Mouse (Mus musculus) heart, embryonic 13.5 days (tissue): Measurements from ENCODE around the gene Cyba. TPM values are rescaled to one million over a fixed set of nuclear protein-coding genes. Genes with fewer than 3 reads are reported as not detected.
A peak's percentile ranks its signal among the peaks of the same experiment; 100 is the strongest.

ENCODE experiments used
- ATAC-seq: fragments of 200-750 bp; cut with Nextera tagmentation; 2 replicates; pipeline ENCODE4 v1.8.0; 2017; ENCODE audit warnings: moderate TSS enrichment; ENCODE audit not compliant: insufficient number of reproducible peaks, low FRiP score, low TSS enrichment; ENCODE audit errors: extremely low read depth
- H3K27ac ChIP-seq: fragments of 300-500 bp; sonication (generic); replicated peaks from 2 replicates; pipeline ENCODE4 v1.5.1; 2015; ENCODE audit warnings: moderate library complexity, mild to moderate bottlenecking, inconsistent platforms
- H3K27me3 ChIP-seq: fragments of 300-500 bp; sonication (generic); replicated peaks from 2 replicates; pipeline ENCODE4 v1.6.1; 2015; ENCODE audit warnings: mild to moderate bottlenecking, inconsistent platforms
- H3K36me3 ChIP-seq: fragments of 300-500 bp; sonication (generic); 2 replicates; pipeline ENCODE4 v1.6.1; 2015; ENCODE audit warnings: mild to moderate bottlenecking, inconsistent platforms
- H3K4me1 ChIP-seq: fragments of 300-500 bp; sonication (generic); 2 replicates; pipeline ENCODE4 v1.6.1; 2015; ENCODE audit warnings: inconsistent platforms
- H3K4me2 ChIP-seq: fragments of 300-500 bp; sonication (generic); 2 replicates; pipeline ENCODE4 v1.6.1; 2015; ENCODE audit warnings: inconsistent platforms, mild to moderate bottlenecking, moderate library complexity
- H3K4me3 ChIP-seq: fragments of 300-500 bp; sonication (generic); 2 replicates; pipeline ENCODE4 v1.5.1; 2015; ENCODE audit warnings: moderate library complexity, mild to moderate bottlenecking, inconsistent platforms
- H3K9ac ChIP-seq: fragments of 300-500 bp; sonication (generic); 2 replicates; pipeline ENCODE4 v1.6.1; 2015; ENCODE audit warnings: inconsistent platforms, mild to moderate bottlenecking, moderate library complexity
- H3K9me3 ChIP-seq: fragments of 300-500 bp; sonication (generic); 2 replicates; pipeline ENCODE4 v1.6.1; 2016; ENCODE audit warnings: inconsistent platforms
- WGBS: fragments of 180-500 bp; shearing (Covaris S2); methylation state at CpG from one replicate; pipeline ENCODE4 v1.1.7; 2015; ENCODE audit warnings: mixed read lengths; 5-methylcytosine and 5-hydroxymethylcytosine counted together
- polyA plus RNA-seq: library from polyadenylated mRNA; unstranded; fragments of >200 nt; fragmentation: Nextera tagmentation; extraction: Ambion mirVana; gene quantifications from 2 replicates; pipeline ENCODE4 v1.2.1, GENCODE M21; 2015

The Cyba gene
- polyA plus RNA-seq, 1 experiment from 2014 or later = 170 TPM

DNA sequence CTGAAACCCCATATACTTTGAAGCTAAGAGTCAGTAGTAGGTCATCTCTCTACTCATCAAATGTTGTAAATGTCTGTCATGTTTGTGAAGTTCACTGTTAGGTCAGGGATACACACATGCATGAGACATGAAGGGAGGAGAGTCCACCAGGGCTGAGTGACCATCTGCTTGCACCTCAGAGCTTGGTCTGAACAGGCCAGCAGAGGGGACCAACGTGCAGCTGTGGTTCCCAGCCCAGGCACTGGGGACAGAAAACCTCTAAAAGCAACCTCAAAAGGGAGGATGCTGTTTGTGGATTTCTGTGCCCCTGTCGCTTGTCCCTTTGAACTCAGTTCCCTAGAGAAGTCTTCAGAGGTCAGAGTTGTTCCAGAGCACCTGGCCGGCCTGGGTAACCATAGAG is 12.5 kb upstream of the Cyba start:
- WGBS = 52% methylated on average over 3 of the region's 3 CpGs
- peak overlapping the region; percentile 92 for H3K9ac ChIP-seq
- no peaks in the 10 kb centered on the region for H3K9me3 ChIP-seq
- H3K36me3 ChIP-seq = no peaks in the 10 kb centered on the region
- peak overlapping the region; percentile 100 for H3K4me2 ChIP-seq
- H3K27me3 ChIP-seq = no peaks in the 10 kb centered on the region
- H3K27ac ChIP-seq = peak overlapping the region; percentile 99
- H3K4me1 ChIP-seq = peaks cover 34% of the 10 kb centered on the region
- no peak for ATAC-seq
- peak overlapping the region; percentile 82 for H3K4me3 ChIP-seq

DNA sequence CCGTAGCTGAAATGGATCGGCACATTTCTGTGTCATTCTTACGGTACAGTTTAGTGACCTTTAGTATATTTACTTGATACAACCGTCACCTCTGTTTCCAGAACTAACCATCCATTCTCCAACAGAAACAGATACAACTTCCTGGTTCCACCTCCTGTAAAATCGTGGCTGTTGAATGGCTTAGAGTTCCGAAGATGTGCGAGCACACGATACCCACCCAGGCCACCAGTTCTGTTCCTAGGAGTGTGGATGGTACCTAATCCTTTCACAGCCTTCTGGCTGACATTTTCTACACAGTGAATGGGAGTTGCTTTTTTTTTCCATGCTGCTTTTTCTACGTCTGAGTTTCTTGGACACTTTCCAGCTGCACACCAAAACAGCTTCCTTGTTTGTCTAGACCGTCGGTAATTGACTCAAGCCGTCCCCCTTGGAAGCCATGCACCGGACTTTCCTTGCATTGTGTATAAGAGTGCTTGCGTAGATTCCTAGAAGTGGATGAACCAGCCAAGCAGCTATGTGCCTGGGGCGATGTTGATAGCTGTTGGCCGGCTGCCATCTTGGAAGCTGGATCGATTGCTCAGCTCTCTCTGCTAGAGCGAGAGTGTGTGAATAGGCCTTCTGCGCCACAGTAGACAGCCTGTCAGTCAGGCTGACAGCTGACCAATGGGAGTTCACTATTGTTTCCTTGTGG is 11.5 kb upstream of the Cyba start:
- ATAC-seq = 0 out of 2 replicates have a peak, but pooled peaks have one; percentile 15
- Histone ChIP-seq H3K27me3 (no peaks in the 10 kb centered on the region), H3K4me1 (peaks cover 30% of the 10 kb centered on the region), H3K36me3 (peaks cover 7% of the 10 kb centered on the region), H3K4me2 (peak overlapping the region; percentile 100), H3K9me3 (no peaks in the 10 kb centered on the region), H3K4me3 (peak overlapping the region; percentile 82), H3K27ac (peak overlapping the region; percentile 99), H3K9ac (peak overlapping the region; percentile 92)
- 9% methylated on average over 19 of the region's 19 CpGs for WGBS

DNA sequence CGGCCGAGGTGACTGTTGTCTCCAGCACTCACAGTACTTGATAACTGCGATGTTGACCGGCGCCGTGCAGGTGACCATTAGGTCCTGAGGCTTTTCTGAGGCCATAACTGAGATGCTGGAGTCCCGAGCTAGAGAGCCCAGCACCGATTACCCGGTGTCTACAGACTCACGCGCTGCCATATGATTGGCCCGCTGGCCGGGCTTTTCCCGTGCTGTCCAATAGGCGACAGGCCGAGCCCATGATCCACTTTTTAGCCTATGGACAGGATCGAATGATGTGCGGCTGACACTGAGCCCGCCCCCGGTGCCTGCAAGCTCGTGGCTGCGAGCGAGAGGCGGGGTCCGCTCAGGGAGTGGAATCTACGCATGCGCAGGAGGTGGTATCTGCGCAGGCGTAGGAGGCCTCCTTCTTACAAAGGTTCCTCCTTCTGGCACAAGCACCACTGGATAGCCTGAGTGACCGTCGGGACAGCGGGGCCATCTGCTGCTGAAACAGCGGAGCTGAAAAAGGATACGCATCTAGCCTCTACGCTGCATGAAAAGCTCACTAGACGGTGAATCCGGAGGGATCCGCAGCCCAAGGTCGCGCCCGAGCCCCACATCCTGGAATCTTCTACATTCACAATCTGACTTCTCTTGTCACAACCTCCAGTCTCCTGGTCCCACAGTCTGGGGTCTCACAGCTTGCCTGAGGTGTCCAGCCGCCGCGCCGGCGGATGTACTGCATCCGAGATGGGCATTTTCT is 10.7 kb upstream of the Cyba start, which contains the start of gene Mvd:
Gene Mvd (minus strand): TSS at position 161 of the 745 bp plus-strand sequence.
- under 1% methylated on average over 47 of the region's 47 CpGs for WGBS
- Histone ChIP-seq H3K4me2 (peak within 1 kb of the TSS; percentile 100), H3K36me3 (peaks cover 8% of the 10 kb centered on the region), H3K27me3 (no peaks in the 10 kb centered on the region), H3K4me3 (peak within 1 kb of the TSS; percentile 82), H3K4me1 (peaks cover 31% of the 10 kb centered on the region), H3K9me3 (no peaks in the 10 kb centered on the region), H3K27ac (peak within 1 kb of the TSS; percentile 99), H3K9ac (peak within 1 kb of the TSS; percentile 92)
- peak; percentile 95 for ATAC-seq

DNA sequence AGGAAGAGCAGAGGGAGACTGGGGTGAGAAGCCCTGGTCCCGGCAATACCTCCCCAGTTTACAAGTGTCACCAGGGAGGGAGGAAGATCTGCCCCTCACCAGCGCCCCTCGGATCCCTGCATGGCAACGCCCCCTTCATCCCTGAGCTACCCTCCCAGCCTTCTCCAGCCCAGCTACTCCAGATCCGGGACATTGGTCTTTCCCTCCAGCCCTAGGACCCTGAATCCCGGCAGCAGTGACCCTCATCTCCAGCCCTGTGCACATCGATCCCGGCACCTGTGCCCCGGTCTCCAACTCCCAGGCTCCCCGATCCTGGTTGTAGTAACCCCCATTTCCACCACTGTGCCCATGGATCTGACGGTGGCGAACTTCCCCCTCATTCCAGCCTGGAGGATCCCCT is 10.1 kb upstream of the Cyba start:
- H3K9ac ChIP-seq = peak overlapping the region; percentile 91
- WGBS = under 1% methylated on average over 12 of the region's 12 CpGs
- ATAC-seq = no peak
- H3K4me2 ChIP-seq = peak overlapping the region; percentile 100
- H3K4me3 ChIP-seq = peak overlapping the region; percentile 82
- H3K4me1 ChIP-seq = peaks cover 37% of the 10 kb centered on the region
- peaks cover 12% of the 10 kb centered on the region for H3K36me3 ChIP-seq
- peak overlapping the region; percentile 82 for H3K27ac ChIP-seq
- H3K27me3 ChIP-seq = no peaks in the 10 kb centered on the region
- H3K9me3 ChIP-seq = no peaks in the 10 kb centered on the region

DNA sequence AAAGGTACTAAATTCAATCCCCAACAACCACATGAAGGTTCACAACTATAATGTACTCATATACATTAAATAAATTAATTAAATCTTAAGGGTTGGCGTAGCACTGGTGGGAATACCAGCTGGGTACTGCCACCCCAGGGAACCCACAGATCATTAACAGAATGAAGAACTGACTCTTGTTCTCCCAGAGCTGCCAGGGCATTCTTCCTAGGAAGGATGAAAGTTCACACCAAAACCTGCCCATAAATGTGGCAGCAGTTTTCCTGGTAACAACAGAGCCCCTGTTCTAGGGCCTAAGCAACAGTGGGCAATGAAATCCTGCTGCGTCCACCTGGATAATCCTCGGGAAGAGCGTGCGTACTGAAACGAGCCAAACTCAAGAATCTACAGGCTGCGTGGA is 9.6 kb upstream of the Cyba start:
- peaks cover 41% of the 10 kb centered on the region for H3K4me1 ChIP-seq
- WGBS = 26% methylated on average over 7 of the region's 7 CpGs
- peak overlapping the region; percentile 82; the same call in 1 of the 2 replicates for H3K27ac ChIP-seq
- peak overlapping the region; percentile 82 for H3K4me3 ChIP-seq
- peak overlapping the region; percentile 100 for H3K4me2 ChIP-seq
- H3K9me3 ChIP-seq = no peaks in the 10 kb centered on the region
- ATAC-seq = no peak
- H3K9ac ChIP-seq = peak overlapping the region; percentile 91
- H3K36me3 ChIP-seq = peaks cover 16% of the 10 kb centered on the region
- no peaks in the 10 kb centered on the region for H3K27me3 ChIP-seq

DNA sequence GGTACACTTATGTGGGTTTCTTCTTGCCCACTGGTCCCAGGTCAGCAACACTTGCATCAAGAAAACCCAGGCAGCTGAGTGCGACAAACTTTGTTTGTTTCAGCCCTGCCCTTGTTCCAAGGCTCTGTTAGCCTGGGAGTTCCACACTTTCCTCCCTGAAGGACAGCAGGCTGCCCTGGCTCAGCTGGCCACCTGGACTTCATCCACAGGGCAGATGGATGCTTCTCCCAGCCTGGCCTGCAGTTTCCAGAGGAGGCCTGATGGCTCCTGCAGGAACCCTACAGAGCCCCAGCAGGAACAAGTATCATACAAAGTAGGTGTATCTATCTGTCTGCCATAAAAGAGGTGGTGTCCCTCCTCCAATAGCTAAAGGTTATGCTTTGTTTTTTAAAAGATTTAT is 8.6 kb upstream of the Cyba start:
- no peak overlapping the region for H3K9ac ChIP-seq
- peaks cover 26% of the 10 kb centered on the region for H3K36me3 ChIP-seq
- H3K4me2 ChIP-seq = no peak overlapping the region
- H3K27me3 ChIP-seq = no peaks in the 10 kb centered on the region
- no peak for ATAC-seq
- no peak overlapping the region for H3K4me3 ChIP-seq
- 89% methylated on average over 1 of the region's 1 CpGs for WGBS
- no peak overlapping the region for H3K27ac ChIP-seq
- H3K9me3 ChIP-seq = no peaks in the 10 kb centered on the region
- H3K4me1 ChIP-seq = peaks cover 41% of the 10 kb centered on the region

DNA sequence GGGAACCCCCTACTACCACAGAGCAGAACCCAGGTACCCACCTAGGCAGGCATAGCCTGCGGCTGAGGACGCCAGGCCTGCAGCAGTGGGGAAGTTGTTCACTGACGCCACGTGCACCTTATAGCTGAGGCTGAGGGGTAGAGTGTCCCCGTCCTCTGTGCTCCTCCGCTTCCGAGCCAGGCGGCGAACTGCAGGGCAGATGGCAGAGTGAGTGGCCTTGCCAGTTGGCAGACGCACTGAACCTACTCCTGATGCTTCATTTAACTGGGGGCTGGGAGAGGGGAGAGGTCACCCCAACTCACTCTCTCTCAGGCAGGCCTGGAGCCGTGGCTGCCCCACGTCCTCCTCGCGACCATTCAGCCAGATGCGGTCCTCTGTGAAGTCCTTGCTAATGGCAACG is 6.6 kb upstream of the Cyba start:
- Histone ChIP-seq H3K4me1 (peaks cover 21% of the 10 kb centered on the region), H3K4me3 (no peak overlapping the region), H3K9ac (no peak overlapping the region), H3K9me3 (no peaks in the 10 kb centered on the region), H3K27ac (no peak overlapping the region), H3K4me2 (no peak overlapping the region), H3K27me3 (no peaks in the 10 kb centered on the region), H3K36me3 (peaks cover 46% of the 10 kb centered on the region)
- 87% methylated on average over 16 of the region's 16 CpGs for WGBS
- no peak for ATAC-seq

DNA sequence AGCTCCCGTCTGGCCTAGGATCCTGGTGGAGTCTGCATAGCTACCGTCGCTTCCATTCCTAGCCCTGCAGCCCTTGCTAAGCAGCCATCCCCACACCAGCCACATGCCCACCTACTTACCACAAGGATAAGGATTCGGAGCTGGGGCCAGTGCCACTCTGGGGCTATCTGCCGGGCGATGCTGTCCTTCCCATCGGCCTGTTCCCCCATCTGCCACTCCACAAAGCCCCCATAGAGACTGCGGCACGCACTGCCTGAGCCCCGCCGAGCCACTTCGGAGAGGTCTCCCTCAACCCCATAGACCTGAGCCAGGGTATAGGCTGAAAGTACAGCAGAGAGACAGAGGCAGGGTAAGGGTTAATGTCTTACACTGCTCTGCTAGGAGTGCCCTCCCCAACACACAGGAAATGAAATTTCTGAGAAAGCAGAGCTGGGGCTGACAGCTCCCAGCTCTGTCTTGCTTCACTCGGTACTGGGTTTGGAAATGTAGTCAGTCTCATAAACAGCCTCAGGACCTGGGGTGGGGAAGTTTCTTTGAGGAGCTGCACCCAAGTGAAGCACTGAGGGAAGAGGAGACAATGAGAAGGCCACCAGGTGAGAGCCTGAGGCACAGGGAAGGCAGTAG is 5.1 kb upstream of the Cyba start:
- Histone ChIP-seq H3K4me3 (no peak overlapping the region), H3K9ac (peak overlapping the region; percentile 33), H3K4me1 (peaks cover 23% of the 10 kb centered on the region), H3K27ac (peak overlapping the region; percentile 63), H3K9me3 (no peaks in the 10 kb centered on the region), H3K27me3 (no peaks in the 10 kb centered on the region), H3K36me3 (peaks cover 56% of the 10 kb centered on the region), H3K4me2 (peak overlapping the region; percentile 8; the same call in 1 of the 2 replicates)
- ATAC-seq = no peak
- 82% methylated on average over 13 of the region's 13 CpGs for WGBS

DNA sequence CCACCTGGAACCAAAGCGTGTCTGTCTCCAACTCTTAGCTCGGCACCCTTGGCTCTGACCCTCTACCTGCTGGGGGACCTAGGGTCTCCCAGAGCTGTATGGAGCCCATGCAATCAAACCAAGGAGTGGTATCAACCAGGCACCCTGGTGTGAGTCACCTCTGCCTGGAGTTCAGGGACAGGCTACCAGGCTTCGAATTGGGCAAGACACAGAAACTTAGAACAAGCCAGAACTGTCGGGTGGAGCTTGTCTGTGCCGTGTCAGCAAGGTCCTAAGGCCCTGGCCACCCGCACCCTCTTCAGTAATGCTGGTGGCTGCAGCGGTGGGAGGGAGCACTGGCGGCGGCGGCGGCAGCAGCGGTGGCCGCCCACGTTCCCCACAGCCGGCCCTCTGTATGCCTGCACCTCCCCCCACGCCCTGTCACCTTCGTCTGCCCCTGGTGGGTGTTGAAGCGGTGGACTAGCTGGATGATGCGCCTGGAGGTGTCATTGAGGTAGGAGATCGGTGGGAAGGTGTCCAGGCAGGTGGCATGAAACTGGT is 3.9 kb upstream of the Cyba start:
- Histone ChIP-seq H3K27me3 (no peaks in the 10 kb centered on the region), H3K9me3 (no peaks in the 10 kb centered on the region), H3K36me3 (peaks cover 56% of the 10 kb centered on the region), H3K9ac (no peak overlapping the region), H3K4me3 (no peak overlapping the region), H3K4me1 (peaks cover 28% of the 10 kb centered on the region), H3K27ac (no peak overlapping the region), H3K4me2 (no peak overlapping the region)
- no peak for ATAC-seq
- 76% methylated on average over 20 of the region's 20 CpGs for WGBS

DNA sequence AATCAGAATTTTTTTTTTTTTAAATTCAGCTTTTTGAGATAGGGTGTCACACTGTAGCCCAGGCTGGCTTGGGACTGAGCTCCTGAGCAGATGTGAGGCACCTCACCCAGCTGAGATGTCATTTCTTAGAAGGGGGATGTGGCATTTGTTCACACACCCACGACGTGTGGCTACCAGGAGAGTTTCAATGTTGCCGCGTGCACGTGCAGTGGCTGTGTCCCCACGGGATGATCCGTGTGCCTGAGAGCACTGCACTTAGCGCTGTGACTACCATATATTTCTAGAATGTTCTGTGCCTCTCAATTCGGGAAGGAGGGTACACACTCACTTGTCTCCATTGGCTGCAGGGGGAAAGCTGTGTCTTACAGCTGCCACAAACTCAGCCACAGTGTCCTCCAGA is 3.4 kb upstream of the Cyba start:
- WGBS = 93% methylated on average over 9 of the region's 9 CpGs
- Histone ChIP-seq H3K9me3 (no peaks in the 10 kb centered on the region), H3K36me3 (peaks cover 56% of the 10 kb centered on the region), H3K4me3 (no peak overlapping the region), H3K4me2 (no peak overlapping the region), H3K27me3 (no peaks in the 10 kb centered on the region), H3K9ac (no peak overlapping the region), H3K27ac (no peak overlapping the region), H3K4me1 (peaks cover 30% of the 10 kb centered on the region)
- ATAC-seq = no peak

DNA sequence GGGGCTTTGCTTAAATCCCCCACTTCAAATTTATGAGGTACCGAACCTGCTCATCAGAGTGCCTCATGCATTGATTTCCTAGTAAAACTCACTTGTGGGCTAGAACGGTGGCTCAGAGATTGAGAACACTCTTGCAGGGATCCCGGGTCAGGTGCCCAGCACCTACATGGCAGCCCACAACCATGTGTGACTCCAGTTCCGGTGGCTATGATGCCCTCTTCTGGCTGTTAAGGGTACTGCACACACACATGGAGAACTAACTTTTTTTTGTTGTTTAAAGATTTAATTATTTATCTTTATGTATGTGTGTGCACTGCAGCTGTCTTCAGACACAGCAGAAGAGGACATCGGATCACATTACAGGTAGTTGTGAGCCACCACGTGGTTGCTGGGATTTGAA is 2.6 kb upstream of the Cyba start:
- no peak for ATAC-seq

More for the DNA sequence above, 2.6 kb upstream of the Cyba start:
- Histone ChIP-seq H3K9ac (no peak overlapping the region), H3K9me3 (no peaks in the 10 kb centered on the region), H3K4me2 (no peak overlapping the region), H3K27ac (no peak overlapping the region), H3K27me3 (no peaks in the 10 kb centered on the region), H3K36me3 (peaks cover 56% of the 10 kb centered on the region), H3K4me1 (peaks cover 30% of the 10 kb centered on the region), H3K4me3 (no peak overlapping the region)
- WGBS = 86% methylated on average over 6 of the region's 6 CpGs
